Mouse (Mus musculus): ENCODE results near the gene S100a4. TPM values are rescaled to one million over a fixed set of nuclear protein-coding genes. Genes with fewer than 3 reads are reported as not detected.

S100a4 gene
- 1 to 10 TPM; 3.4 to 5.7 TPM for total RNA-seq (2021)
- long read RNA-seq, experiment 1 = 0 reads
- long read RNA-seq, experiment 2, partial matches to known transcripts = 0 of 1 reads
- long read RNA-seq, experiment 2, other reads (novel, unspliced or antisense) = 0 of 1 reads

GRCm38 (mm10) chr3:90603623-90604022 lies at the start of gene S100a4:
Gene S100a4, plus strand, starts transcription at chr3:90603771.
- no peak for DNase-seq (ENCODE audit: low spot score in 2 of 2)
- TF ChIP-seq CTCF (conservative IDR thresholded peaks at IDR 0.05) = no peak
- Histone ChIP-seq H3K27ac (0 out of 2 replicates have a peak within 1 kb of the TSS, but pooled peaks have one; percentile 32), H3K4me3 (no peak within 1 kb of the TSS)

GRCm38 (mm10) chr3:90555954-90556353 lies 47.6 kb upstream of the S100a4 start:
- H3K27ac ChIP-seq = peak overlapping the region; percentile 86
- no peak for TF ChIP-seq CTCF (conservative IDR thresholded peaks at IDR 0.05)
- DNase-seq (ENCODE audit: low spot score in 2 of 2) = peak; percentile 38 to 78
- no peak overlapping the region for H3K4me3 ChIP-seq

- DNase-seq (ENCODE audit: low spot score in 2 of 2) = no peak
- no peak within 1 kb of the TSS for H3K27ac ChIP-seq
- TF ChIP-seq CTCF (conservative IDR thresholded peaks at IDR 0.05) = no peak
- H3K4me3 ChIP-seq = no peak within 1 kb of the TSS
Observed at GRCm38 (mm10) chr3:90560008-90560628, 43.5 kb upstream of the S100a4 start, which contains the start of gene S100a3. Gene S100a3, plus strand, starts transcription at chr3:90560578.

- H3K4me3 ChIP-seq = no peak overlapping the region
- TF ChIP-seq CTCF (conservative IDR thresholded peaks at IDR 0.05) = no peak
- DNase-seq (ENCODE audit: low spot score in 2 of 2) = no peak
- H3K27ac ChIP-seq = no peak overlapping the region
Observed at GRCm38 (mm10) chr3:90574691-90575090, 28.9 kb upstream of the S100a4 start.

GRCm38 (mm10) chr3:90575320-90575719 lies 28.3 kb upstream of the S100a4 start:
- Histone ChIP-seq H3K27ac (no peak overlapping the region), H3K4me3 (no peak overlapping the region)
- TF ChIP-seq CTCF (conservative IDR thresholded peaks at IDR 0.05) = no peak
- DNase-seq (ENCODE audit: low spot score in 2 of 2) = no peak

GRCm38 (mm10) chr3:90576351-90577001 lies 27.1 kb upstream of the S100a4 start:
- DNase-seq (ENCODE audit: low spot score in 2 of 2) = no peak
- Histone ChIP-seq H3K4me3 (no peak overlapping the region), H3K27ac (no peak overlapping the region)
- no peak for TF ChIP-seq CTCF (conservative IDR thresholded peaks at IDR 0.05)

GRCm38 (mm10) chr3:90579433-90579832 lies 24.1 kb upstream of the S100a4 start:
- no peak overlapping the region for H3K27ac ChIP-seq
- no peak for TF ChIP-seq CTCF (conservative IDR thresholded peaks at IDR 0.05)

GRCm38 (mm10) chr3:90581141-90581540 lies 22.4 kb upstream of the S100a4 start:
- Histone ChIP-seq H3K4me3 (no peak overlapping the region), H3K27ac (no peak overlapping the region)
- no peak for TF ChIP-seq CTCF (conservative IDR thresholded peaks at IDR 0.05)
- DNase-seq (ENCODE audit: low spot score in 2 of 2) = no peak

More at GRCm38 (mm10) chr3:90579433-90579832, 24.1 kb upstream of the S100a4 start:
- H3K4me3 ChIP-seq = no peak overlapping the region
- no peak for DNase-seq (ENCODE audit: low spot score in 2 of 2)

- Histone ChIP-seq H3K27ac (no peak overlapping the region), H3K4me3 (no peak overlapping the region)
- TF ChIP-seq CTCF (conservative IDR thresholded peaks at IDR 0.05) = peak; percentile 67
- DNase-seq (ENCODE audit: low spot score in 2 of 2) = no peak
Observed at GRCm38 (mm10) chr3:90582156-90582555, 21.4 kb upstream of the S100a4 start.

GRCm38 (mm10) chr3:90582556-90582955 lies 21.0 kb upstream of the S100a4 start:
- H3K4me3 ChIP-seq = no peak overlapping the region
- no peak for DNase-seq (ENCODE audit: low spot score in 2 of 2)
- H3K27ac ChIP-seq = no peak overlapping the region
- no peak for TF ChIP-seq CTCF (conservative IDR thresholded peaks at IDR 0.05)

- no peak for DNase-seq (ENCODE audit: low spot score in 2 of 2)
- Histone ChIP-seq H3K4me3 (no peak overlapping the region), H3K27ac (no peak overlapping the region)
- TF ChIP-seq CTCF (conservative IDR thresholded peaks at IDR 0.05) = no peak
Observed at GRCm38 (mm10) chr3:90583893-90584292, 19.7 kb upstream of the S100a4 start.

- Histone ChIP-seq H3K27ac (no peak overlapping the region), H3K4me3 (no peak overlapping the region)
- DNase-seq (ENCODE audit: low spot score in 2 of 2) = peak; percentile 76 to 82
- TF ChIP-seq CTCF (conservative IDR thresholded peaks at IDR 0.05) = peak; percentile 93
Observed at GRCm38 (mm10) chr3:90585595-90585994, 18.0 kb upstream of the S100a4 start.

GRCm38 (mm10) chr3:90586016-90586643 lies 17.4 kb upstream of the S100a4 start:
- Histone ChIP-seq H3K4me3 (no peak overlapping the region), H3K27ac (peak overlapping the region; percentile 18; the same call in 1 of the 2 replicates)
- no peak; the same call in none of the 2 replicates for TF ChIP-seq CTCF (conservative IDR thresholded peaks at IDR 0.05)
- no peak for DNase-seq (ENCODE audit: low spot score in 2 of 2)

All from layer of hippocampus, adult 2 months (tissue).